Mouse (Mus musculus): Measurements from ENCODE around the gene Inka2. TPM values are rescaled to one million over a fixed set of nuclear protein-coding genes. Genes with fewer than 3 reads are reported as not detected.

Gene Inka2
- total RNA-seq, 2 experiments from 2014 or later = 115 to 118 TPM

- intact Hi-C loops (cut with DNase I) = no loop called here
- TF ChIP-seq CTCF (IDR thresholded peaks at IDR 0.05) = no peak
- no peak overlapping the region for H3K27ac ChIP-seq
- no peak overlapping the region for H3K4me3 ChIP-seq
- DNase-seq (ENCODE audit: extremely low spot score in 1 of 2, low spot score in 2 of 2) = no peak
Observed at GRCm38 (mm10) chr3:105714820-105715167, 10.4 kb downstream of the Inka2 start.

- no peak overlapping the region for H3K4me3 ChIP-seq
- TF ChIP-seq CTCF (IDR thresholded peaks at IDR 0.05) = no peak
- peak; percentile 17 to 55 for DNase-seq (ENCODE audit: extremely low spot score in 1 of 2, low spot score in 2 of 2)
- peak overlapping the region; percentile 57 for H3K27ac ChIP-seq
- intact Hi-C loops (cut with DNase I) = loop anchor here (1.0 kb wide), 1 partner anchor 11 kb away; no protein-coding TSS in a partner anchor
Observed at GRCm38 (mm10) chr3:105716353-105717000, 12.1 kb downstream of the Inka2 start.

- peak in 1 of 2 experiments; percentile 25 for DNase-seq (ENCODE audit: extremely low spot score in 1 of 2, low spot score in 2 of 2)
- no peak for TF ChIP-seq CTCF (IDR thresholded peaks at IDR 0.05)
- no peak overlapping the region for H3K4me3 ChIP-seq
- intact Hi-C loops (cut with DNase I) = no loop called here
- no peak overlapping the region; the same call in 1 of the 2 replicates for H3K27ac ChIP-seq
Observed at GRCm38 (mm10) chr3:105717856-105718555, 13.6 kb downstream of the Inka2 start.

GRCm38 (mm10) chr3:105718746-105719145 lies 14.3 kb downstream of the Inka2 start:
- Histone ChIP-seq H3K27ac (no peak overlapping the region), H3K4me3 (no peak overlapping the region)
- TF ChIP-seq CTCF (IDR thresholded peaks at IDR 0.05) = peak; percentile 5
- DNase-seq (ENCODE audit: extremely low spot score in 1 of 2, low spot score in 2 of 2) = peak in 1 of 2 experiments; percentile 23
- intact Hi-C loops (cut with DNase I) = no loop called here

GRCm38 (mm10) chr3:105719979-105720378 lies 15.6 kb downstream of the Inka2 start:
- 0 out of 2 replicates have a peak overlapping the region, but pooled peaks have one; percentile 42 for H3K27ac ChIP-seq
- intact Hi-C loops (cut with DNase I) = loop anchor here (10.0 kb wide), 1 partner anchor 645 kb away; no protein-coding TSS in a partner anchor
- no peak for DNase-seq (ENCODE audit: extremely low spot score in 1 of 2, low spot score in 2 of 2)
- H3K4me3 ChIP-seq = no peak overlapping the region
- peak; percentile 4; the same call in 1 of the 2 replicates for TF ChIP-seq CTCF (IDR thresholded peaks at IDR 0.05)

- intact Hi-C loops (cut with DNase I) = loop anchor here (10.0 kb wide), 1 partner anchor 646 kb away; no protein-coding TSS in a partner anchor
- no peak for DNase-seq (ENCODE audit: extremely low spot score in 1 of 2, low spot score in 2 of 2)
Observed at GRCm38 (mm10) chr3:105720514-105720913, 16.1 kb downstream of the Inka2 start.

GRCm38 (mm10) chr3:105721681-105722201 lies 17.3 kb downstream of the Inka2 start:
- no peak overlapping the region for H3K4me3 ChIP-seq
- no peak for DNase-seq (ENCODE audit: extremely low spot score in 1 of 2, low spot score in 2 of 2)
- no peak for TF ChIP-seq CTCF (IDR thresholded peaks at IDR 0.05)
- intact Hi-C loops (cut with DNase I) = loop anchor here (10.0 kb wide), 1 partner anchor 647 kb away; no protein-coding TSS in a partner anchor
- no peak overlapping the region for H3K27ac ChIP-seq

More at GRCm38 (mm10) chr3:105720514-105720913, 16.1 kb downstream of the Inka2 start:
- TF ChIP-seq CTCF (IDR thresholded peaks at IDR 0.05) = no peak
- Histone ChIP-seq H3K4me3 (no peak overlapping the region), H3K27ac (peak overlapping the region; percentile 42; the same call in 1 of the 2 replicates)

GRCm38 (mm10) chr3:105722510-105722909 lies 18.1 kb downstream of the Inka2 start:
- no peak overlapping the region for H3K27ac ChIP-seq

GRCm38 (mm10) chr3:105726037-105726436 lies 21.6 kb downstream of the Inka2 start:
- intact Hi-C loops (cut with DNase I) = loop anchor here (1.0 to 10.0 kb wide), 4 partner anchors 39 to 651 kb away; partner anchors contain the start of gene Ddx20
- no peak overlapping the region for H3K27ac ChIP-seq
- no peak overlapping the region for H3K4me3 ChIP-seq
- peak in 1 of 2 experiments; percentile 56 for DNase-seq (ENCODE audit: extremely low spot score in 1 of 2, low spot score in 2 of 2)
- peak; percentile 96 for TF ChIP-seq CTCF (IDR thresholded peaks at IDR 0.05)

More at GRCm38 (mm10) chr3:105722510-105722909, 18.1 kb downstream of the Inka2 start:
- TF ChIP-seq CTCF (IDR thresholded peaks at IDR 0.05) = no peak
- H3K4me3 ChIP-seq = no peak overlapping the region
- intact Hi-C loops (cut with DNase I) = loop anchor here (10.0 kb wide), 1 partner anchor 648 kb away; no protein-coding TSS in a partner anchor
- DNase-seq (ENCODE audit: extremely low spot score in 1 of 2, low spot score in 2 of 2) = no peak

GRCm38 (mm10) chr3:105732360-105732759 lies 28.0 kb downstream of the Inka2 start:
- H3K27ac ChIP-seq = no peak overlapping the region
- no peak; the same call in 1 of the 2 replicates for TF ChIP-seq CTCF (IDR thresholded peaks at IDR 0.05)
- intact Hi-C loops (cut with DNase I) = no loop called here
- no peak for DNase-seq (ENCODE audit: extremely low spot score in 1 of 2, low spot score in 2 of 2)
- no peak overlapping the region for H3K4me3 ChIP-seq

GRCm38 (mm10) chr3:105733538-105733937 lies 29.1 kb downstream of the Inka2 start:
- H3K4me3 ChIP-seq = no peak overlapping the region
- intact Hi-C loops (cut with DNase I) = no loop called here
- no peak overlapping the region for H3K27ac ChIP-seq
- no peak for DNase-seq (ENCODE audit: extremely low spot score in 1 of 2, low spot score in 2 of 2)
- TF ChIP-seq CTCF (IDR thresholded peaks at IDR 0.05) = no peak

GRCm38 (mm10) chr3:105735285-105735684 lies 30.9 kb downstream of the Inka2 start:
- no peak overlapping the region for H3K4me3 ChIP-seq
- intact Hi-C loops (cut with DNase I) = no loop called here
- TF ChIP-seq CTCF (IDR thresholded peaks at IDR 0.05) = no peak
- no peak overlapping the region for H3K27ac ChIP-seq
- no peak for DNase-seq (ENCODE audit: extremely low spot score in 1 of 2, low spot score in 2 of 2)
